Mouse (Mus musculus) liver, embryonic 12.5 days (tissue): ENCODE measurements around the gene Ccl20. TPM values are rescaled to one million over a fixed set of nuclear protein-coding genes. Genes with fewer than 3 reads are reported as not detected.

Source experiments
- ATAC-seq: fragments of 200-750 bp; cut with Nextera tagmentation; 2 replicates; pipeline ENCODE4 v1.8.0; 2017; ENCODE audit warnings: moderate number of reproducible peaks, mild to moderate bottlenecking, moderate library complexity
- H3K27ac ChIP-seq: fragments of 300-500 bp; sonication (generic); 2 replicates; pipeline ENCODE4 v1.5.1; 2016; ENCODE audit warnings: mild to moderate bottlenecking
- H3K27me3 ChIP-seq: fragments of 300-500 bp; sonication (generic); replicated peaks from 2 replicates; pipeline ENCODE4 v1.6.1; 2016; ENCODE audit warnings: mild to moderate bottlenecking, moderate library complexity
- H3K36me3 ChIP-seq: fragments of 300-500 bp; sonication (generic); 2 replicates; pipeline ENCODE4 v1.6.1; 2016; ENCODE audit warnings: mild to moderate bottlenecking, moderate library complexity
- H3K4me1 ChIP-seq: fragments of 300-500 bp; sonication (generic); 2 replicates; pipeline ENCODE4 v1.6.1; 2016
- H3K4me2 ChIP-seq: fragments of 300-500 bp; sonication (generic); 2 replicates; pipeline ENCODE4 v1.6.1; 2016; ENCODE audit warnings: mild to moderate bottlenecking, moderate library complexity
- H3K4me3 ChIP-seq: fragments of 300-500 bp; sonication (generic); 2 replicates; pipeline ENCODE4 v1.5.1; 2016; ENCODE audit warnings: mild to moderate bottlenecking, moderate library complexity
- H3K9ac ChIP-seq: fragments of 300-500 bp; sonication (generic); 2 replicates; pipeline ENCODE4 v1.6.1; 2016; ENCODE audit warnings: mild to moderate bottlenecking, moderate library complexity
- H3K9me3 ChIP-seq: fragments of 300-500 bp; sonication (generic); replicated peaks from 2 replicates; pipeline ENCODE4 v1.6.1; 2016; ENCODE audit warnings: mild to moderate bottlenecking, moderate library complexity
- WGBS: fragments of 180-500 bp; shearing (Covaris S2); methylation state at CpG from one replicate; pipeline ENCODE4 v1.1.7; 2016; ENCODE audit not compliant: insufficient replicate concordance; 5-methylcytosine and 5-hydroxymethylcytosine counted together
- polyA plus RNA-seq: library from polyadenylated mRNA; unstranded; fragments of >200 nt; fragmentation: Nextera tagmentation; extraction: Ambion mirVana; gene quantifications from 2 replicates; pipeline ENCODE4 v1.2.1, GENCODE M21; 2016

Gene Ccl20
- polyA plus RNA-seq, 1 experiment from 2014 or later: 0.21 TPM

- no peak overlapping the region for H3K27ac ChIP-seq
- no peak for ATAC-seq
- H3K9me3 ChIP-seq: no peaks in the 10 kb centered on the region
- no peak overlapping the region for H3K9ac ChIP-seq
- H3K4me1 ChIP-seq: no peaks in the 10 kb centered on the region
- no peaks in the 10 kb centered on the region for H3K36me3 ChIP-seq
- no peak overlapping the region for H3K4me2 ChIP-seq
- no peak overlapping the region for H3K4me3 ChIP-seq
- WGBS: 71% methylated on average over 2 of the region's 2 CpGs
- no peaks in the 10 kb centered on the region for H3K27me3 ChIP-seq
Observed at GRCm38 (mm10) chr1:83146547-83146946, 30.0 kb downstream of the Ccl20 start.

- Histone ChIP-seq H3K27me3 (no peaks in the 10 kb centered on the region), H3K4me3 (no peak overlapping the region), H3K9me3 (no peaks in the 10 kb centered on the region), H3K36me3 (no peaks in the 10 kb centered on the region), H3K27ac (no peak overlapping the region), H3K4me2 (no peak overlapping the region), H3K9ac (no peak overlapping the region), H3K4me1 (no peaks in the 10 kb centered on the region)
- WGBS: 56% methylated on average over 3 of the region's 3 CpGs
- ATAC-seq: no peak
Observed at GRCm38 (mm10) chr1:83150227-83150626, 33.7 kb downstream of the Ccl20 start.

- no peak overlapping the region for H3K4me3 ChIP-seq
- no peaks in the 10 kb centered on the region for H3K4me1 ChIP-seq
- H3K4me2 ChIP-seq: no peak overlapping the region
- 65% methylated on average over 3 of the region's 3 CpGs for WGBS
- no peak overlapping the region for H3K9ac ChIP-seq
- H3K36me3 ChIP-seq: no peaks in the 10 kb centered on the region
- H3K9me3 ChIP-seq: no peaks in the 10 kb centered on the region
- H3K27ac ChIP-seq: no peak overlapping the region
- no peak for ATAC-seq
- no peaks in the 10 kb centered on the region for H3K27me3 ChIP-seq
Observed at GRCm38 (mm10) chr1:83152961-83153360, 36.4 kb downstream of the Ccl20 start.

GRCm38 (mm10) chr1:83156876-83157275 is 40.3 kb downstream of the Ccl20 start:
- H3K27ac ChIP-seq: no peak overlapping the region
- no peak overlapping the region for H3K4me3 ChIP-seq
- no peaks in the 10 kb centered on the region for H3K36me3 ChIP-seq
- 28% methylated on average over 1 of the region's 1 CpGs for WGBS
- H3K4me1 ChIP-seq: no peaks in the 10 kb centered on the region
- H3K4me2 ChIP-seq: no peak overlapping the region
- H3K27me3 ChIP-seq: no peaks in the 10 kb centered on the region
- H3K9ac ChIP-seq: no peak overlapping the region
- no peaks in the 10 kb centered on the region for H3K9me3 ChIP-seq
- no peak for ATAC-seq

- H3K4me3 ChIP-seq: peak within 1 kb of the TSS; percentile 53
- H3K9ac ChIP-seq: no peak within 1 kb of the TSS
- H3K4me2 ChIP-seq: peak within 1 kb of the TSS; percentile 63
- H3K9me3 ChIP-seq: no peaks in the 10 kb centered on the region
- H3K36me3 ChIP-seq: no peaks in the 10 kb centered on the region
- ATAC-seq: peak; percentile 58
- H3K27ac ChIP-seq: no peak within 1 kb of the TSS
- H3K27me3 ChIP-seq: no peaks in the 10 kb centered on the region
- 6% methylated on average over 16 of the region's 16 CpGs for WGBS
- H3K4me1 ChIP-seq: no peaks in the 10 kb centered on the region
Observed at GRCm38 (mm10) chr1:83159603-83160002, 43.0 kb downstream of the Ccl20 start, which contains the start of gene Daw1. TSS of gene Daw1 (plus strand) at chr1:83159752.

GRCm38 (mm10) chr1:83161658-83162057 is 45.1 kb downstream of the Ccl20 start:
- no peaks in the 10 kb centered on the region for H3K9me3 ChIP-seq
- H3K36me3 ChIP-seq: no peaks in the 10 kb centered on the region
- no peak overlapping the region for H3K27ac ChIP-seq
- H3K4me3 ChIP-seq: no peak overlapping the region
- H3K4me2 ChIP-seq: no peak overlapping the region
- no peaks in the 10 kb centered on the region for H3K27me3 ChIP-seq
- no peak overlapping the region for H3K9ac ChIP-seq
- 50% methylated on average over 3 of the region's 3 CpGs for WGBS
- no peak for ATAC-seq
- no peaks in the 10 kb centered on the region for H3K4me1 ChIP-seq

GRCm38 (mm10) chr1:83164027-83164426 is 47.5 kb downstream of the Ccl20 start:
- Histone ChIP-seq H3K4me3 (no peak overlapping the region), H3K27ac (no peak overlapping the region), H3K9ac (no peak overlapping the region), H3K9me3 (no peaks in the 10 kb centered on the region), H3K4me1 (no peaks in the 10 kb centered on the region), H3K36me3 (no peaks in the 10 kb centered on the region), H3K27me3 (no peaks in the 10 kb centered on the region), H3K4me2 (no peak overlapping the region)
- WGBS: 52% methylated on average over 3 of the region's 3 CpGs
- ATAC-seq: no peak

Other genes with a start within 250 kb of the Ccl20 start
- 0.46 TPM in 1 of 2 replicates, not detected in the other for gene A030005L19Rik, start 203.4 kb upstream of the Ccl20 start, polyA plus RNA-seq
- gene A030014E15Rik, start 191.8 kb upstream of the Ccl20 start, polyA plus RNA-seq: not detected in 2 replicates
- not detected in 2 replicates for gene Gm6217, start 185.4 kb upstream of the Ccl20 start, polyA plus RNA-seq
- gene A030003K21Rik, start 173.4 kb upstream of the Ccl20 start, polyA plus RNA-seq: not detected in 2 replicates
- gene Gm7544, start 160.8 kb upstream of the Ccl20 start, polyA plus RNA-seq: not detected in 2 replicates
- not detected in 2 replicates for gene Gm47955, start 156.5 kb upstream of the Ccl20 start, polyA plus RNA-seq
- not detected in 2 replicates for gene Gm47959, start 116.2 kb upstream of the Ccl20 start, polyA plus RNA-seq
- gene Slc19a3, start 78.3 kb upstream of the Ccl20 start, polyA plus RNA-seq: 0.15 and 0.33 TPM in 2 replicates
- gene Krtap28-10, start 74.3 kb upstream of the Ccl20 start, polyA plus RNA-seq: not detected in 2 replicates
- gene Gm47969, start 71.8 kb upstream of the Ccl20 start, polyA plus RNA-seq: not detected in 2 replicates
- gene A030005K14Rik, start 57.4 kb upstream of the Ccl20 start, polyA plus RNA-seq: not detected in 2 replicates
- gene Krtap28-13, start 55.8 kb upstream of the Ccl20 start, polyA plus RNA-seq: not detected in 2 replicates
- gene Daw1, start 43.0 kb downstream of the Ccl20 start, polyA plus RNA-seq: not detected in 2 replicates